Comparison of ENCODE assay signal across 15 mouse cellular contexts in genomic region chr7:127262218-127262961, GRCm38 (mm10).
"Had no signal": no experiment of that assay in that cellular context is flagged by ENCODE, and none has a peak within 500 bp of the region (broad histone marks: within the 10 kb centered on the region; RNA-seq: fewer than 3 reads in every experiment).

No protein-coding gene starts in this region.

- H3K9ac ChIP-seq: limb, embryonic 15.5 days; lung, embryonic 14.5 days; neural tube, embryonic 15.5 days had no signal

- H3K27ac ChIP-seq: hindbrain, postnatal 0 days; limb, embryonic 15.5 days; neural tube, embryonic 15.5 days; stomach, postnatal 0 days had no signal

- H3K36me3 ChIP-seq: neural tube, embryonic 15.5 days had no signal

- ATAC-seq: hindbrain, postnatal 0 days had no signal

- H3K27me3 ChIP-seq: limb, embryonic 15.5 days; megakaryocyte, embryonic 14.5 days; neural tube, embryonic 15.5 days had no signal

- H3K9me3 ChIP-seq: limb, embryonic 15.5 days; megakaryocyte, embryonic 14.5 days; neural tube, embryonic 15.5 days had no signal

- H3K4me2 ChIP-seq: limb, embryonic 15.5 days; lung, embryonic 14.5 days; neural tube, embryonic 15.5 days had no signal

- DNase-seq: kidney, adult 11 months; kidney, postnatal 14 days; left cerebral cortex, postnatal 4 days; lung, embryonic 14.5 days; midbrain, embryonic 14.5 days; right cerebral cortex, adult 18-20 months; right cerebral cortex, postnatal 25 days; thymus, adult 2 months; thymus, postnatal 25 days had no signal

- H3K4me3 ChIP-seq: limb, embryonic 15.5 days; megakaryocyte, embryonic 14.5 days; myocyte; neural tube, embryonic 15.5 days had no signal
